Mouse (Mus musculus): ENCODE measurements around the gene Zfp760.
"Not testable (repeated sequence)": the region's sequence is repeated elsewhere in the genome, so short reads cannot be mapped to it uniquely, and the experiment has no call there.

Gene Zfp760

GRCm38 (mm10) chr17:21707343-21707996 is at the start of gene Zfp760:
Gene Zfp760, plus strand, starts transcription at chr17:21707741.
- CTCF ChIA-PET: no interaction called here

- CTCF ChIA-PET: not testable (repeated sequence)
Measured at GRCm38 (mm10) chr17:21678826-21679225, 28.7 kb upstream of the Zfp760 start.

GRCm38 (mm10) chr17:21679273-21680018 is 28.1 kb upstream of the Zfp760 start:
- CTCF ChIA-PET: no interaction called here

- CTCF ChIA-PET: not testable (repeated sequence)
Measured at GRCm38 (mm10) chr17:21680019-21680376, 27.5 kb upstream of the Zfp760 start.

DNA sequence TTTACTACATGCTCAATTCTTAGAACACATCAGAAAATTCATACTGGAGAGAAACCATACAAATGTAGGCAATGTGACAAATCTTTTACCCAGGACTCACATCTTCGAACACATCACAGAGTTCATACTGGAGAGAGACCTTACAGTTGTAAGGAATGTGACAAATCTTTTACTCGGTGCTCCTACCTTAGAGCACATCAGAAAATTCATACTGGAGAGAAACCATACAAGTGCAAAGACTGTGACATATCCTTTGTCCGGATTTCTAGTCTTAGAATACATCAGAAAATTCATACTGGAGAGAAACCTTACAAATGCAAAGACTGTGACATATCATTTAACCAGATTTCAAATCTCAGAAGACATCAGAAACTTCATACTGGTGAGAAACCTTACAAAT is 16.0 kb upstream of the Zfp760 start, which contains the start of gene Gm10226:
TSS of gene Gm10226 (plus strand) at position 301 of the 400 bp plus-strand sequence.
- CTCF ChIA-PET: no interaction called here

DNA sequence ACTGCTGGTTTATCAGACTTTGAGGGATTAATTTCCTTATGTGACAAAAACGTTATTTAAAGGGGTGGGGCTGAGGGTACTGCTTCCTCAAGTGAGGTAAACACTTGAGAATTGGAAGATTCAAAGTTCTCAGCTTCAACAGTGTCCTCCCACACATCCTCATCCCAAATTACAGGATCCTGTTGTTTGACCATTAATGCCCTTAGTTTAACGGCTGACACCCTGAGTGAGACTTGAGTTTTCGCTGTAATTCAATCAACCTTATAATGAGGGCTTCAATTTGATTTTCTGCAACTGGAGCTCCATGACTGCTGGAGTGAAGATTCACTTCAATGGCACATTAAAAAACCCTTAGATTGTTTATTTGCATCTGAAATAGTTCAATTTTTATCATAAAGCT is 14.2 kb upstream of the Zfp760 start:
- CTCF ChIA-PET: no interaction called here

GRCm38 (mm10) chr17:21696073-21696472 is 11.5 kb upstream of the Zfp760 start:
- CTCF ChIA-PET: no interaction called here

- CTCF ChIA-PET: no interaction called here
Measured at GRCm38 (mm10) chr17:21702281-21703240, 5.0 kb upstream of the Zfp760 start.

DNA sequence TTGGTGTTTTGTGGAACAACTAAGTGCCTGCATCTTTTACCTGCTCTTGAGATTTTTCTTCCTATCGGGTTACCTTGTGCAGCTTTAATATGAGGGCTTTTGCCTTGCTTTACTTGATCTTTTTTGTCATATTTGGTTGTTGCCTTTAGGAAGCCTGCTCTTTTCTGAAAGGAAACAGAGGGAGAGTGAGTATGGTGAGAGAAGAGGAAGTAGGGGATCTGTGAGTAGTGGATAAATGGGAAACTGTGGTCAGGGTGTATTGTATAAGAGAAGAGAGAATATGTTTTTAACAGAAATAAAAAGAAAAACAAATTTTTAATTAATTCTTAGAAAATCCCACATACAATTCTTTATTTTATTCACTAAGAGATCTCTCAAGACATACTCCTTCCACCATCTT is 4.1 kb upstream of the Zfp760 start:
- CTCF ChIA-PET: no interaction called here

GRCm38 (mm10) chr17:21708401-21708800 is 860 bp downstream of the Zfp760 start:
- CTCF ChIA-PET: no interaction called here

- CTCF ChIA-PET: not testable (repeated sequence)
Measured at GRCm38 (mm10) chr17:21730495-21730894, 23.0 kb downstream of the Zfp760 start, which contains the start of gene Zfp229. Gene Zfp229, plus strand, starts transcription at chr17:21730795.

DNA sequence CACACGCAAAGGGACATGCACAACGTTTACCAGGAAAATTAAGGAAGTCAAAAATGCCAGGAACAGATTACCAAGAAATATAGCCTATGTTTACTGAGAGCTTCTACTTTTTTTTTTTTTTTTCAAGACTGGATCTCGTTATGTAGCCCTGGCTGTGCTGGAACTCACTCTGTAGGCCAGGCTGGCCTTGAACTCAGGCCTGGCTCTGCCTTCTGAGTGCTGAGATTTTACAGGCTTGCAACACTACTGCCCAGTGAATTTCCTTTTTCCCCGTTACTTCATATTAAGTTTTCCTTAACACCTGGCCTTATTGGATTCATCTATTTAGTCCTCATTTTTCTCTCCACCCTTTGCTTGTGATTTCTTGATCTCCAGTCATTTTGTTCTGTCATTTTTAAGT is 25.5 kb downstream of the Zfp760 start:
- CTCF ChIA-PET: no interaction called here

- CTCF ChIA-PET: no interaction called here
Measured at GRCm38 (mm10) chr17:21733529-21734031, 26.0 kb downstream of the Zfp760 start.

DNA sequence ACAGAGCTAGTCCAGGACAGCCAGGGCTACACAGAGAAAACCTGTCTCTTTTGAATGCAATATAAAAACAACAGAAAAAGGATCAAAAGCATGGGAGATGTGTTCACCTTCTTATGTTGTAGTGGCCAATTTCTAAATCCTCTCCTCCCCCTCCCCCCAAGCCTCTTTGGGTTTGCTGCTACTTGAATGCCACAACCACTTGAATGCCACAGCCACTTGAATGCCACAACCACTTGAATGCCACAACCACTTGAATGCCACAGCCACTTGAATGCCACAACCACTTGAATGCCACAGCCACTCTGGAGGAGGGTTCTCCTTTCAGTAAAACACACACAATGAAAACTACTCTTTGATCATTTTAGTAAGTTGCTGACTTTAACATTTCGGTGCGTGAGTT is 45.2 kb downstream of the Zfp760 start:
- CTCF ChIA-PET: no interaction called here

GRCm38 (mm10) chr17:21753342-21754208 is 46.0 kb downstream of the Zfp760 start:
- CTCF ChIA-PET: interaction anchor here (0.5 kb wide), 1 partner anchor 151 kb away, joined by 3 read pairs; no protein-coding TSS in a partner anchor

DNA sequence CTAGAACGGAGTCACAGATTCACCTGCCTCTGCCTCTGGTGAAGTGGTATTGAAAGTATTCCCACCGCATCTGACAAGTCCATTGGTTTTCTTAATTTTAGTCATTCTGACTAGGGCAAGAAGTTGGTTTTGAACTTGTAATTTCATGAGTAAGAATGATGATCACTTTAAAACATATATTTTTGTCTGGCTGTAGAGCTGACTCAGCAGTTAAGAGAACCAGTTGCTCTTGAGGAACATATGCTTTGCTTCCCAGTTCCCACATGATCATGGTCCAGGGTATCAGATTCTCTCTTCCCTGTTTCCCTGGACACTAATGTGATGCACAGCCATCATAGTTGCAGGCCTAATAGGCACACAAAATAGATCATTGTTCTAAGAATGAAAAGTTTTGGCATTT is 62.8 kb downstream of the Zfp760 start:
- CTCF ChIA-PET: no interaction called here

All from spleen, embryonic (tissue).